8 mouse cellular contexts compared by ENCODE assay signal in the genomic region with DNA sequence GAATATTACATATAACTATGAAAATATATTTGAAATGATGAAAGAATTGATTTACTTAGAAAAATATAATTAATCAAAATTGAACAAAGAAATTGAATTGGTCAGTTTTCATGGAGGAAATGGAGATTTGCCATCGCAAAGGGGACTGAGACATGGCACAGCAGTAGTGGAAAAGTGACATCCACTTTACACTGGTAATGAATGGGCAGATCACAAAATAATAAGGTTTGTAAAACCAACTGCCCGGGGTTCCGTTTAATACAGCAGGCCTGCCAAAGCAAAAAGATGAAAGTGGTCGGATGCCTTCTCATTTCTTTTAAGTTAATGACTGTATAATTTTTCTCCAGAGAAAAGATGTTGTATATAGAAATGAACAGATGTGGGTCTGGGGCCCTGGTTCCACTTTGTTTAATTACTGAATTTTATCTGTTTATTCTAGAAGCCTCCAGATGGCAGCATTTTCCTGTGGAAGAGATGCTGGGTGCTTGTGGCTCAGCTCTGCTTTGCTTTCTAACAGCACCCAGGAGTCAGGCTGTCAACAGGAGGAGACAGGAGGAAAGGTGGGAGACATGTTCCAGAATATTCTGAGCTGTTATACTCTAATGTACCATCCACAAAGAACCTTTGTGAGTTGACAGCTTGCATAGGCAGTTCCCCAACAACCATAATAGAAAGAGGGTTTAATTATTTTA.
DNase-seq lines count a peak whose midpoint lies in the region; ATAC-seq and TF ChIP-seq lines count a peak whose summit lies in the region.

No protein-coding gene starts in this region.

- H3K4me1 ChIP-seq in liver, embryonic 14.5 days (replicated peaks; ENCODE audit: control insufficient read depth in 2 of 2, insufficient read depth in 2 of 2, low read length in 1 of 2), result no peaks in the 10 kb centered on the region
- H3K4me1 ChIP-seq in liver, embryonic 12.5 days, result no peaks in the 10 kb centered on the region
- H3K4me1 ChIP-seq in forebrain, embryonic 16.5 days (replicated peaks; ENCODE audit: control insufficient read depth, insufficient read depth, low read length), result no peaks in the 10 kb centered on the region
- H3K4me1 ChIP-seq in limb, embryonic 14.5 days (ENCODE audit: control insufficient read depth, insufficient read depth, low read length), result no peaks in the 10 kb centered on the region

- TF ChIP-seq POLR2A in limb, embryonic 14.5 days (IDR thresholded peaks at IDR 0.05; ENCODE audit: borderline replicate concordance, extremely low read depth, insufficient read depth, insufficient read length), result no peak

- no peak for ATAC-seq in liver, embryonic 14.5 days (ENCODE audit: insufficient read depth)
- ATAC-seq in liver, embryonic 12.5 days, result no peak
- peak; percentile 90 for ATAC-seq in forebrain, embryonic 16.5 days
- ATAC-seq in limb, embryonic 14.5 days (ENCODE audit: low FRiP score, low read depth), result no peak; the same call in 1 of the 2 replicates
- ATAC-seq in monocyte, adult 5-6 weeks (replicated peaks; ENCODE audit: insufficient number of reproducible peaks, low FRiP score, low TSS enrichment, poor library complexity, severe bottlenecking), result no peak

- no peak overlapping the region for H3K4me3 ChIP-seq in liver, embryonic 14.5 days (ENCODE audit: insufficient read depth in 1 of 2, low read depth in 2 of 2, low read length in 2 of 2)
- no peak overlapping the region for H3K4me3 ChIP-seq in liver, embryonic 12.5 days
- no peak overlapping the region for H3K4me3 ChIP-seq in forebrain, embryonic 16.5 days (replicated peaks; ENCODE audit: low read length)
- H3K4me3 ChIP-seq in limb, embryonic 14.5 days (replicated peaks; ENCODE audit: low read length), result no peak overlapping the region

- no peaks in the 10 kb centered on the region for H3K27me3 ChIP-seq in liver, embryonic 14.5 days (ENCODE audit: control insufficient read depth, insufficient read depth, low read length)
- no peaks in the 10 kb centered on the region for H3K27me3 ChIP-seq in liver, embryonic 12.5 days (replicated peaks)
- H3K27me3 ChIP-seq in forebrain, embryonic 16.5 days (replicated peaks; ENCODE audit: control insufficient read depth, insufficient read depth, low read length), result no peaks in the 10 kb centered on the region
- H3K27me3 ChIP-seq in limb, embryonic 14.5 days (ENCODE audit: control insufficient read depth, insufficient read depth, low read length), result no peaks in the 10 kb centered on the region

- no peak overlapping the region for H3K4me2 ChIP-seq in liver, embryonic 14.5 days (ENCODE audit: low read depth)
- H3K4me2 ChIP-seq in liver, embryonic 12.5 days, result no peak overlapping the region
- no peak overlapping the region for H3K4me2 ChIP-seq in forebrain, embryonic 16.5 days (ENCODE audit: low read length)
- no peak overlapping the region for H3K4me2 ChIP-seq in limb, embryonic 14.5 days (replicated peaks; ENCODE audit: low read depth, low read length, severe bottlenecking)

- no peak overlapping the region for H3K27ac ChIP-seq in liver, embryonic 14.5 days
- H3K27ac ChIP-seq in liver, embryonic 12.5 days, result no peak overlapping the region
- H3K27ac ChIP-seq in forebrain, embryonic 16.5 days (ENCODE audit: low read length), result no peak overlapping the region
- no peak overlapping the region for H3K27ac ChIP-seq in limb, embryonic 14.5 days (replicated peaks; ENCODE audit: low read depth, low read length)

- H3K9me3 ChIP-seq in liver, embryonic 14.5 days (ENCODE audit: control insufficient read depth, low read length), result no peaks in the 10 kb centered on the region
- no peaks in the 10 kb centered on the region for H3K9me3 ChIP-seq in liver, embryonic 12.5 days (replicated peaks)
- H3K9me3 ChIP-seq in forebrain, embryonic 16.5 days (ENCODE audit: control insufficient read depth, low read length), result no peaks in the 10 kb centered on the region
- H3K9me3 ChIP-seq in limb, embryonic 14.5 days (ENCODE audit: control insufficient read depth, low read length), result no peaks in the 10 kb centered on the region

- DNase-seq in liver, embryonic 14.5 days (ENCODE audit: low read depth in 3 of 3, low spot score in 3 of 3), result no peak
- peak; percentile 59 for DNase-seq in brain, embryonic 18.5 days (ENCODE audit: low read depth, low spot score)
- peak; percentile 44 for DNase-seq in kidney, adult 9 months
- DNase-seq in limb, embryonic 14.5 days (ENCODE audit: low spot score), result peak; percentile 81
- peak; percentile 25 for DNase-seq in right cerebral cortex, postnatal 14 days

- H3K36me3 ChIP-seq in liver, embryonic 14.5 days (replicated peaks; ENCODE audit: control insufficient read depth, insufficient read depth, low read depth), result no peaks in the 10 kb centered on the region
- H3K36me3 ChIP-seq in liver, embryonic 12.5 days, result no peaks in the 10 kb centered on the region
- H3K36me3 ChIP-seq in forebrain, embryonic 16.5 days (ENCODE audit: control insufficient read depth, insufficient read depth), result no peaks in the 10 kb centered on the region
- no peaks in the 10 kb centered on the region for H3K36me3 ChIP-seq in limb, embryonic 14.5 days (ENCODE audit: control insufficient read depth, insufficient read depth, low read length)

- WGBS in liver, embryonic 14.5 days (ENCODE audit: insufficient replicate concordance), result 57% methylated on average over 4 of the region's 4 CpGs
- WGBS in liver, embryonic 12.5 days (ENCODE audit: insufficient replicate concordance), result 62% methylated on average over 4 of the region's 4 CpGs
- WGBS in forebrain, embryonic 16.5 days, result 55% methylated on average over 4 of the region's 4 CpGs
- WGBS in limb, embryonic 14.5 days, result 39% methylated on average over 4 of the region's 4 CpGs

- no peak for TF ChIP-seq EP300 in liver, embryonic 14.5 days (IDR thresholded peaks at IDR 0.05; ENCODE audit: low read depth)

- 0 out of 2 replicates have a peak, but pooled peaks have one; percentile 21 for TF ChIP-seq CTCF in liver, embryonic 14.5 days (IDR thresholded peaks at IDR 0.05; ENCODE audit: low read depth)

- no peak overlapping the region for H3K9ac ChIP-seq in liver, embryonic 14.5 days (replicated peaks)
- H3K9ac ChIP-seq in liver, embryonic 12.5 days, result no peak overlapping the region
- H3K9ac ChIP-seq in forebrain, embryonic 16.5 days (replicated peaks; ENCODE audit: low read depth, low read length), result no peak overlapping the region
- H3K9ac ChIP-seq in limb, embryonic 14.5 days (ENCODE audit: low read depth, low read length, severe bottlenecking), result no peak overlapping the region

Comparison
In these comparisons a context has a peak if more than half of its experiments do, and no peak if none do; other contexts are left out.
1. DNase-seq: peak in brain, embryonic 18.5 days (single experiment), kidney, adult 9 months (single experiment), limb, embryonic 14.5 days (single experiment) and right cerebral cortex, postnatal 14 days (single experiment); none in liver, embryonic 14.5 days (0 of 3).